Mouse (Mus musculus) intestine, embryonic 14.5 days (tissue): ENCODE data around the gene Ralgps2. TPM values are rescaled to one million over a fixed set of nuclear protein-coding genes. Genes with fewer than 3 reads are reported as not detected.

Experiments used
- ATAC-seq: fragments of 200-750 bp; cut with Nextera tagmentation; replicated peaks from 2 replicates; pipeline ENCODE4 v1.8.0; 2017; ENCODE audit warnings: low read depth, moderate number of reproducible peaks, moderate TSS enrichment, moderate library complexity; ENCODE audit not compliant: low FRiP score, low TSS enrichment
- DNase-seq: peaks from one replicate; pipeline ENCODE4 v3.0.0-alpha.2; 2018; ENCODE audit warnings: low spot score
- H3K27ac ChIP-seq: fragments of 300-500 bp; sonication (generic); 2 replicates; pipeline ENCODE4 v1.5.1; 2014; ENCODE audit warnings: low read depth, mild to moderate bottlenecking, control low read depth
- H3K27me3 ChIP-seq: fragments of 300-500 bp; sonication (generic); replicated peaks from 2 replicates; pipeline ENCODE4 v1.6.1; 2014; ENCODE audit warnings: low read length, control low read depth; ENCODE audit not compliant: control insufficient read depth, insufficient read depth
- H3K36me3 ChIP-seq: fragments of 300-500 bp; sonication (generic); 2 replicates; pipeline ENCODE4 v1.6.1; 2014; ENCODE audit warnings: low read length, control low read depth; ENCODE audit not compliant: control insufficient read depth, insufficient read depth
- H3K4me1 ChIP-seq: fragments of 300-500 bp; sonication (generic); replicated peaks from 2 replicates; pipeline ENCODE4 v1.6.1; 2014; ENCODE audit warnings: low read length, control low read depth, mixed read lengths; ENCODE audit not compliant: control insufficient read depth, insufficient read depth
- H3K4me2 ChIP-seq: fragments of 300-500 bp; sonication (generic); 2 replicates; pipeline ENCODE4 v1.6.1; 2014; ENCODE audit warnings: low read length
- H3K4me3 ChIP-seq: fragments of 300-500 bp; sonication (generic); 2 replicates; pipeline ENCODE4 v1.5.1; 2014; ENCODE audit warnings: low read depth, low read length, control low read depth, mixed read lengths
- H3K9ac ChIP-seq: fragments of 300-500 bp; sonication (generic); 2 replicates; pipeline ENCODE4 v1.6.1; 2014; ENCODE audit warnings: mild to moderate bottlenecking, low read length
- H3K9me3 ChIP-seq: fragments of 300-500 bp; sonication (generic); 2 replicates; pipeline ENCODE4 v1.6.1; 2016; ENCODE audit warnings: low read length, control low read depth; ENCODE audit not compliant: control insufficient read depth
- WGBS: fragments of 180-500 bp; shearing (Covaris S2); extraction: QIAGEN DNeasy Blood & Tissue Kit; methylation state at CpG from one replicate; pipeline ENCODE4 v1.1.7; 2014; 5-methylcytosine and 5-hydroxymethylcytosine counted together
- polyA plus RNA-seq: library from polyadenylated mRNA; unstranded; fragments of >200 nt; fragmentation: Nextera tagmentation; extraction: Ambion mirVana; gene quantifications from 2 replicates; pipeline ENCODE4 v1.2.1, GENCODE M21; 2014

Ralgps2 gene
- polyA plus RNA-seq, 1 experiment from 2014 or later = 36.4 TPM

- 34% methylated on average over 9 of the region's 9 CpGs for WGBS
- H3K9ac ChIP-seq = no peak overlapping the region
- no peak overlapping the region for H3K4me3 ChIP-seq
- peak overlapping the region; percentile 86 for H3K27ac ChIP-seq
- no peaks in the 10 kb centered on the region for H3K9me3 ChIP-seq
- H3K4me1 ChIP-seq = peaks cover 11% of the 10 kb centered on the region
- H3K36me3 ChIP-seq = no peaks in the 10 kb centered on the region; the same call in 1 of the 2 replicates
- no peak overlapping the region; the same call in 1 of the 2 replicates for H3K4me2 ChIP-seq
- no peaks in the 10 kb centered on the region for H3K27me3 ChIP-seq
- ATAC-seq = peak; percentile 60; the same call in 1 of the 2 replicates
- DNase-seq = no peak
These were observed 87.0 kb downstream of the Ralgps2 start for GRCm38 (mm10) chr1:156852409-156852808.

- 50% methylated on average over 4 of the region's 4 CpGs for WGBS
- Histone ChIP-seq H3K27ac (no peak overlapping the region), H3K4me2 (no peak overlapping the region), H3K27me3 (no peaks in the 10 kb centered on the region), H3K9ac (no peak overlapping the region), H3K9me3 (no peaks in the 10 kb centered on the region), H3K36me3 (peaks cover 11% of the 10 kb centered on the region; the same call in 1 of the 2 replicates), H3K4me1 (peaks cover 9% of the 10 kb centered on the region), H3K4me3 (no peak overlapping the region)
- ATAC-seq (no peak), DNase-seq (no peak)
These were observed 92.3 kb downstream of the Ralgps2 start for GRCm38 (mm10) chr1:156847098-156847497.

- DNase-seq (no peak), ATAC-seq (no peak)
- Histone ChIP-seq H3K4me1 (peaks cover 24% of the 10 kb centered on the region), H3K36me3 (peaks cover 11% of the 10 kb centered on the region; the same call in 1 of the 2 replicates), H3K4me2 (peak overlapping the region; percentile 55), H3K27me3 (no peaks in the 10 kb centered on the region), H3K9me3 (no peaks in the 10 kb centered on the region), H3K27ac (peak overlapping the region; percentile 22; the same call in 1 of the 2 replicates), H3K9ac (no peak overlapping the region), H3K4me3 (peak overlapping the region; percentile 48; the same call in 1 of the 2 replicates)
- WGBS = 43% methylated on average over 11 of the region's 11 CpGs
These were observed 97.6 kb downstream of the Ralgps2 start for GRCm38 (mm10) chr1:156841625-156842339.

- Histone ChIP-seq H3K4me1 (peaks cover 18% of the 10 kb centered on the region), H3K4me2 (peak overlapping the region; percentile 55), H3K27ac (peak overlapping the region; percentile 81), H3K4me3 (peak overlapping the region; percentile 48), H3K27me3 (no peaks in the 10 kb centered on the region), H3K9me3 (no peaks in the 10 kb centered on the region), H3K9ac (peak overlapping the region; percentile 56), H3K36me3 (no peaks in the 10 kb centered on the region)
- WGBS = 0% methylated on average over 6 of the region's 6 CpGs
- ATAC-seq (peak; percentile 88), DNase-seq (peak; percentile 78)
These were observed 100.7 kb downstream of the Ralgps2 start for GRCm38 (mm10) chr1:156838695-156839094.

GRCm38 (mm10) chr1:156838177-156838576, 101.2 kb downstream of the Ralgps2 start, which contains the start of gene Angptl1:
Angptl1 (plus strand) TSS chr1:156838562.
- 18% methylated on average over 4 of the region's 4 CpGs for WGBS
- ATAC-seq (0 out of 2 replicates have a peak, but pooled peaks have one; percentile 65), DNase-seq (no peak)
- Histone ChIP-seq H3K27ac (peak within 1 kb of the TSS; percentile 81), H3K9ac (peak within 1 kb of the TSS; percentile 56), H3K4me3 (peak within 1 kb of the TSS; percentile 48), H3K27me3 (no peaks in the 10 kb centered on the region), H3K9me3 (no peaks in the 10 kb centered on the region), H3K4me2 (peak within 1 kb of the TSS; percentile 55), H3K4me1 (peaks cover 15% of the 10 kb centered on the region), H3K36me3 (no peaks in the 10 kb centered on the region)

GRCm38 (mm10) chr1:156819236-156819635, 120.2 kb downstream of the Ralgps2 start:
- DNase-seq (peak; percentile 21), ATAC-seq (no peak)
- Histone ChIP-seq H3K36me3 (peaks cover 25% of the 10 kb centered on the region), H3K4me3 (no peak overlapping the region), H3K9me3 (no peaks in the 10 kb centered on the region), H3K4me2 (no peak overlapping the region), H3K27me3 (no peaks in the 10 kb centered on the region), H3K4me1 (no peaks in the 10 kb centered on the region), H3K9ac (no peak overlapping the region), H3K27ac (no peak overlapping the region)
- 100% methylated on average over 1 of the region's 1 CpGs for WGBS

- Histone ChIP-seq H3K4me3 (no peak overlapping the region), H3K4me2 (no peak overlapping the region), H3K36me3 (peaks cover 25% of the 10 kb centered on the region), H3K27ac (no peak overlapping the region), H3K4me1 (no peaks in the 10 kb centered on the region; the same call in 1 of the 2 replicates), H3K9me3 (no peaks in the 10 kb centered on the region), H3K27me3 (no peaks in the 10 kb centered on the region), H3K9ac (no peak overlapping the region)
- 48% methylated on average over 6 of the region's 6 CpGs for WGBS
- DNase-seq (peak; percentile 36), ATAC-seq (no peak)
These were observed 125.9 kb downstream of the Ralgps2 start for GRCm38 (mm10) chr1:156813485-156813884.

- 41% methylated on average over 8 of the region's 8 CpGs for WGBS
- Histone ChIP-seq H3K27me3 (no peaks in the 10 kb centered on the region), H3K4me1 (no peaks in the 10 kb centered on the region; the same call in 1 of the 2 replicates), H3K36me3 (peaks cover 22% of the 10 kb centered on the region), H3K9ac (no peak overlapping the region), H3K9me3 (no peaks in the 10 kb centered on the region), H3K27ac (no peak overlapping the region), H3K4me2 (no peak overlapping the region), H3K4me3 (no peak overlapping the region)
- DNase-seq (peak; percentile 48), ATAC-seq (no peak)
These were observed 126.7 kb downstream of the Ralgps2 start for GRCm38 (mm10) chr1:156812716-156813115.
